Mouse (Mus musculus) cerebellum, adult 9-11 months (tissue): ENCODE measurements around the gene Snrpa1.

Source experiments
- DNase-seq: peaks from one replicate; pipeline ENCODE4 v3.0.0; 2022

Snrpa1 gene

DNA sequence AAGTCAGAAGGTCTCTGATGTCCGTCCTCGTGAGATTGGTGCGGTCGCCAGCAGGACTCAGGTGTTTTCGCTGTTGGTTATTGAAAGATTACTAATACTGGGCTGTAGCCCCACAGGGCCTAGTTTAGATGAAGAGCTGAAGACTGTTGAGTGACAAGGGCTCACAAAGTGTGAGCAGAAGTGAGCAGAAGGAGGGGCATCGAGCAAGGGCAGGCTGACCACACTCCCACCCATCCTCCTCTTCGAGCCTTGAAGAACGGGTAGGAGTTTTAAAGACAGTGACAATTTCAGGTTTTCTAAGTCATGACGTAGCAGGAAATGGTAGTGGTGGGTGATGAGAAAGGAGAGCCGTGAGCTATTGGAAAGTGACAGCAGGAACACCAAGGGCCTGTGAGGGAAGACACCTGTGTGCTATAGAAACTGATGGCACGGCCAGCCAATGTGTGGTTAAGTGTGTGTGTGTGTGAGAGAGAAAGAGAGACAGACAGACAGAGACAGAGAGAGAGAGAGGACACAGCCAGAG is 57.1 kb downstream of the Snrpa1 start:
- no peak for DNase-seq

DNA sequence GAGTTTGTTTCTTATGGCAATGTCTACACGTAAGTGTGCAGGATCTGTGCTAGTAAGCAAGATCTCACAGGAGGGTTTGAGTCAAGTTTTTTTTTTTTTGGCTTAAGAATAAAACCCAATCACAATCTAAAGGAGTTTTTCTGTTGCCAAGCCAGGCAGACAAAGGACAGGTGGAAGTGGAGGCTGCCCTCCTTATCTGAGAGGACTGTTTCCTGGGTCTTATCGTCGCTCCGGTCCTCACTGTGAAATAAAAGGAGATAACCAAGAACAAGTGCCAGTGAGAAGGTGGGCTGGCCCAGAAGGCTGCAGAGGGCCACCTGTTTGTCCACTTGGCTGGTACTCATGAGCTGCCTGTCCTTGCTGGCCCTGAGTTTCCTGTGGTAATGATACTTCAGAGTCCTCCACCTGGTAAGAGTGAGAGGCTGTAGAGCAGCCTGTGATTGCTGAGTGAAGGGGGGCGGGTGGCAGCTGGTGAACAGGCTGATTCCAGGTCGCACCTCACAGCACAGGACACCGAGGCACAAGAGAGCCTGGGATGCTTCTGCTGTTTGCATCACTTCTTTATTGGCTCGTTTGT is 58.2 kb downstream of the Snrpa1 start:
- no peak for DNase-seq

DNA sequence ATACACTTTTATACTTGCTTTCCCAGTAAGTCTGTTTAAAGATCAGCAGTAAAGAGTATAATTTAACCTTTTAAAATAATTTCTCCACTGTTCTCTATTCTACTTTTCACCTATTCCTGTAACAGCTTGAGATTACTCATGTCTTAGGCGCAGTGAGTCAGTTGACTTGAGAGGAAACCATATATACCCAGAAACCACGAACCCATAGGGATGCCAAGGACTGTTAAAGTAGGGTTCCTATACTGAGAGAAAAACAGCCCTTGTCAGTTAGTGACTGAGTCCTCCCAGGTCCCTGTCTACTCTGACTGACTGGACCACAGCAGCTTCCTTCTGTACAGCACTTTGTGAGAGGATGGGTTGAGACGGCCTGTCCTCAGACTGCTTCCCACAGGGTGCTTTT is 59.2 kb downstream of the Snrpa1 start:
- no peak for DNase-seq

DNA sequence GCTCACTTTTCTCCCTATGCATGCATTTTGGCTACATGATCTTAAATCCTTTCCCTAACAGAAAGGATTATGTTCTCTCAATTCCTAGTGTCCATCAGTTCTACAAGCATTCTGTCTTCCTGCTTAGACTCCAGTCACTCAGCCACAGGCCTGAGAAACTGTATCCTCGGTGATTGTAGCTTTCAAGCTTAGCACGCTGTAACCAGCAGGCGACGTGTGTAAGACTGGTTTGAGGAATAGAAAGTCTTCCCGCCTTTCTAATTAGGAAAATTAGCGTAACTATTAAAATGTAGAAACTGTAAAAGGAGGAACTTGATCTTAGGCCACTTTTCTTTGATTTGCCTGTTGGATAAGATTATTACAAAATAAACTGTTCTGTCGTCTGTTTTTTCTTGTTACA is 60.0 kb downstream of the Snrpa1 start:
- no peak for DNase-seq

DNA sequence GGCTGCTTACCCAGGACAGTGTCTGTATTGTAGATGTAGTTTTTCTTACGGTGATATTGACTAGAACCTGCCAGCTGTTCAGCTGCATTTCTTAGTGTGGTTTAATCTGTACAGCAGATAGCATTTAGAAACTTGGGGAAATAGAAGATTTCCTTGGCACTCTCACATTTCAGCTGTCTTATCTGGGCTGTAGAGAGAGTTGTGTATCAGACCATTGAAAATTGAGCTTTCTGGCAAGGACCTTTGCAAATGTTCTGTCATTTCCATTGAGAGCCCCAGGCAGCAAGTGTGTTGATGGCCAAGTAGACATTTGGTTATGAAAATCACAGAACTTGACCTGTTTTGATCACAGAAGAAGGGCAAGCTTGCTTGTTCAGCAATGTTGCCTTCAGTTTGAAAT is 61.3 kb downstream of the Snrpa1 start:
- peak; percentile 74 for DNase-seq

DNA sequence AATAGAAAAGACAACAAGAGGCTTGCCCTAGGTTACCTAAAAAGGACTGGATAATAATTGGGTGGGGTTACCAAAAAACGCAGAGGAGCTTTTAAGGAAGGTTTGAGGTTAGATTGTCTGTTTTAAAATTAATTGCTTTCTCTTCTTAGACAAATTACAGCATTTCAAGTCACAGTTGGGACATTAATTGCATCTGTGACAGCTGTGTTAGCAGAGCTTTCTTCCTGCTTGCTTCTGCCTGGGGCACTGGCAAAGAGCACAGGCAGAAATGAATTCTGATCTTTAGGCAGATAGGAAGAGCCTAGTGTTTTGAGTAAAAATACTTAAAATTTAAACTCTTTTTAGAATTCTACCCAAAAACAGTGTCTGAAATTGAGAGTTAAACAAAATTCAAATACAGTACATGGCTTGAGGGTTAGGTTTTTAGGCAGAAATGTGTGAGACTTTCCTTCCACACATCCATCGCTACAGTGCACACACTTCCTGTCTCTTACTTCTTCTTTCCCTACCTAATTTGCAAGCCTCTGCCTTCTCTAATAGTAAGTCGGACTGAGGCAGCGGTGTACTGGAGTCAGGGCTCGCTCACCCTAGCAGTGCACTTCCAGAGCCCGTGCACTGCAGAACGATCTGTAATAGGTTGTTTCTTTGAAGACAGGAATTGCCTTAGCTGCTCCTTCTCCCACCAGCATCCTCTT is 62.0 kb downstream of the Snrpa1 start:
- DNase-seq, result no peak
